12 mouse cellular contexts compared by ENCODE assay signal in genomic region chr1:167240361-167240760, GRCm38 (mm10). TPM values are rescaled to one million over a fixed set of nuclear protein-coding genes. Genes with fewer than 3 reads are reported as not detected.
A peak's percentile ranks its signal among the peaks of the same experiment; 100 is the strongest.
DNase-seq lines count a peak whose midpoint lies in the region; ATAC-seq and TF ChIP-seq lines count a peak whose summit lies in the region.
"Had no signal": no experiment of that assay in that cellular context is flagged by ENCODE, and none has a peak within 500 bp of the region (broad histone marks: within the 10 kb centered on the region; RNA-seq: fewer than 3 reads in every experiment).

No protein-coding gene starts in this region.

- no peak overlapping the region for H3K9ac ChIP-seq in heart, embryonic 12.5 days

- WGBS in limb, embryonic 10.5 days, result 19% methylated on average over 5 of the region's 5 CpGs
- WGBS in heart, embryonic 12.5 days, result 59% methylated on average over 5 of the region's 5 CpGs

- ATAC-seq in frontal cortex, adult (ENCODE audit: low TSS enrichment), result no peak
- ATAC-seq in heart, embryonic 12.5 days (ENCODE audit: insufficient number of reproducible peaks, low FRiP score), result no peak

- H3K4me2 ChIP-seq in heart, embryonic 12.5 days, result no peak overlapping the region

- H3K4me1 ChIP-seq in limb, embryonic 10.5 days, result peaks cover 88% of the 10 kb centered on the region
- H3K4me1 ChIP-seq in heart, embryonic 12.5 days (replicated peaks), result peaks cover 86% of the 10 kb centered on the region

- peaks cover 16% of the 10 kb centered on the region for H3K36me3 ChIP-seq in limb, embryonic 10.5 days
- H3K36me3 ChIP-seq in heart, embryonic 12.5 days, result peaks cover 5% of the 10 kb centered on the region

- intact Hi-C loops in gastrocnemius, adult 2 months (cut with DNase I), result no loop called here

- no peak overlapping the region for H3K4me3 ChIP-seq in gastrocnemius, adult 2 months
- no peak overlapping the region for H3K4me3 ChIP-seq in limb, embryonic 10.5 days
- no peak overlapping the region for H3K4me3 ChIP-seq in heart, embryonic 12.5 days

- DNase-seq in gastrocnemius, adult 2 months, result peak; percentile 42
- no peak for DNase-seq in gastrocnemius, adult 18-20 months (ENCODE audit: low spot score)
- DNase-seq in 416B (ENCODE audit: low read depth), result peak; percentile 69
- DNase-seq in embryo, embryonic 10.5 days (ENCODE audit: low spot score), result peak; percentile 81
- peak; percentile 42 for DNase-seq in limb, embryonic 10.5 days (ENCODE audit: low spot score)
- DNase-seq in kidney, postnatal 4 days, result no peak
- DNase-seq: adrenal gland, postnatal 25 days; heart, postnatal 36 days; liver; lung, postnatal 36 days had no signal

- H3K9me3 ChIP-seq in limb, embryonic 10.5 days (replicated peaks), result no peaks in the 10 kb centered on the region
- H3K9me3 ChIP-seq in heart, embryonic 12.5 days (replicated peaks), result no peaks in the 10 kb centered on the region

- no peak overlapping the region for H3K27ac ChIP-seq in gastrocnemius, adult 2 months
- no peak overlapping the region for H3K27ac ChIP-seq in limb, embryonic 10.5 days
- H3K27ac ChIP-seq in heart, embryonic 12.5 days (ENCODE audit: poor library complexity, severe bottlenecking), result no peak overlapping the region

- H3K27me3 ChIP-seq in limb, embryonic 10.5 days (ENCODE audit: low read depth, poor library complexity, severe bottlenecking), result no peaks in the 10 kb centered on the region
- H3K27me3 ChIP-seq in heart, embryonic 12.5 days (replicated peaks), result no peaks in the 10 kb centered on the region

- no peak for TF ChIP-seq CTCF in gastrocnemius, adult 2 months (IDR thresholded peaks at IDR 0.05)

RNA-seq across cellular contexts. Expression of gene Uck2, which starts 44.8 kb away (rescaled TPM):
- 10 to 100 TPM; 14.1 to 22.4 TPM for total RNA-seq in gastrocnemius, adult 2 months (2021)
- total RNA-seq in gastrocnemius, adult 18-20 months (2021), result 10 to 100 TPM; 14.9 to 17.8 TPM
- 138 and 172 TPM in 2 replicates for polyA plus RNA-seq in limb, embryonic 10.5 days (2016; fragmentation: Nextera tagmentation; extraction: Ambion mirVana)
- polyA plus RNA-seq in heart, embryonic 12.5 days (2016; fragmentation: Nextera tagmentation; extraction: Ambion mirVana), result 68.9 and 75.3 TPM in 2 replicates

Comparison
In these comparisons a context has a peak if more than half of its experiments do, and no peak if none do; other contexts are left out.
1. DNase-seq: peak in gastrocnemius, adult 2 months (single experiment), 416B (single experiment), embryo, embryonic 10.5 days (single experiment) and limb, embryonic 10.5 days (single experiment); none in gastrocnemius, adult 18-20 months (single experiment) and kidney, postnatal 4 days (0 of 2).